ENCODE assay signal across 8 mouse cellular contexts in genomic region chr11:46848221-46848971, GRCm38 (mm10). TPM values are rescaled to one million over a fixed set of nuclear protein-coding genes. Genes with fewer than 3 reads are reported as not detected.
A peak's percentile ranks its signal among the peaks of the same experiment; 100 is the strongest.
DNase-seq lines count a peak whose midpoint lies in the region; ATAC-seq and TF ChIP-seq lines count a peak whose summit lies in the region.

No protein-coding gene starts in this region.

- H3K4me3 ChIP-seq in kidney, embryonic 16.5 days (ENCODE audit: low read length), result no peak overlapping the region
- H3K4me3 ChIP-seq in hindbrain, embryonic 15.5 days, result no peak overlapping the region
- H3K4me3 ChIP-seq in midbrain, embryonic 13.5 days (replicated peaks), result no peak overlapping the region

- 0 out of 2 replicates have a peak overlapping the region, but pooled peaks have one; percentile 16 for H3K4me2 ChIP-seq in kidney, embryonic 16.5 days (replicated peaks; ENCODE audit: low read depth, low read length)
- no peak overlapping the region for H3K4me2 ChIP-seq in hindbrain, embryonic 15.5 days
- no peak overlapping the region for H3K4me2 ChIP-seq in midbrain, embryonic 13.5 days (replicated peaks)

- no peak for DNase-seq in kidney, adult 9 months
- DNase-seq in brain, embryonic 14.5 days (ENCODE audit: low read depth), result peak; percentile 76
- no peak for DNase-seq in thymus, postnatal 14 days
- DNase-seq in spleen, postnatal 14 days (ENCODE audit: low spot score in 2 of 2), result no peak
- DNase-seq in urinary bladder, postnatal 14 days (ENCODE audit: low spot score), result no peak

- no peak overlapping the region for H3K9ac ChIP-seq in kidney, embryonic 16.5 days (replicated peaks; ENCODE audit: low read length)
- no peak overlapping the region for H3K9ac ChIP-seq in hindbrain, embryonic 15.5 days
- no peak overlapping the region for H3K9ac ChIP-seq in midbrain, embryonic 13.5 days (replicated peaks)

- no peaks in the 10 kb centered on the region for H3K9me3 ChIP-seq in kidney, embryonic 16.5 days (ENCODE audit: low read length)
- H3K9me3 ChIP-seq in hindbrain, embryonic 15.5 days, result no peaks in the 10 kb centered on the region
- H3K9me3 ChIP-seq in midbrain, embryonic 13.5 days, result no peaks in the 10 kb centered on the region

- peak; percentile 27; the same call in 1 of the 2 replicates for TF ChIP-seq CTCF in brain, embryonic 14.5 days (IDR thresholded peaks at IDR 0.05; ENCODE audit: borderline replicate concordance, extremely low read depth, insufficient read depth, insufficient read length)

- H3K27me3 ChIP-seq in kidney, embryonic 16.5 days (ENCODE audit: insufficient read depth, low read length), result no peaks in the 10 kb centered on the region
- no peaks in the 10 kb centered on the region for H3K27me3 ChIP-seq in hindbrain, embryonic 15.5 days
- no peaks in the 10 kb centered on the region for H3K27me3 ChIP-seq in midbrain, embryonic 13.5 days

- peak; percentile 88 for ATAC-seq in kidney, embryonic 16.5 days (ENCODE audit: low FRiP score, low TSS enrichment)
- peak; percentile 84 for ATAC-seq in hindbrain, embryonic 15.5 days (ENCODE audit: low FRiP score, low read depth)
- ATAC-seq in midbrain, embryonic 13.5 days, result peak; percentile 69; the same call in 1 of the 2 replicates

- 13% methylated on average over 8 of the region's 8 CpGs for WGBS in kidney, embryonic 16.5 days
- WGBS in hindbrain, embryonic 15.5 days, result 23% methylated on average over 8 of the region's 8 CpGs
- 42% methylated on average over 8 of the region's 8 CpGs for WGBS in midbrain, embryonic 13.5 days

- TF ChIP-seq POLR2A in brain, embryonic 14.5 days (IDR thresholded peaks at IDR 0.05; ENCODE audit: borderline replicate concordance, extremely low read depth, insufficient read depth, insufficient read length, poor library complexity, severe bottlenecking), result no peak

- peak overlapping the region; percentile 81 for H3K27ac ChIP-seq in kidney, embryonic 16.5 days (ENCODE audit: low read length)
- H3K27ac ChIP-seq in hindbrain, embryonic 15.5 days (replicated peaks), result no peak overlapping the region
- H3K27ac ChIP-seq in midbrain, embryonic 13.5 days, result no peak overlapping the region

- peaks cover 21% of the 10 kb centered on the region for H3K4me1 ChIP-seq in kidney, embryonic 16.5 days (ENCODE audit: insufficient read depth, low read length)
- no peaks in the 10 kb centered on the region for H3K4me1 ChIP-seq in hindbrain, embryonic 15.5 days (replicated peaks)
- H3K4me1 ChIP-seq in midbrain, embryonic 13.5 days (replicated peaks), result no peaks in the 10 kb centered on the region

- no peaks in the 10 kb centered on the region for H3K36me3 ChIP-seq in kidney, embryonic 16.5 days (ENCODE audit: insufficient read depth, low read length)
- no peaks in the 10 kb centered on the region for H3K36me3 ChIP-seq in hindbrain, embryonic 15.5 days
- H3K36me3 ChIP-seq in midbrain, embryonic 13.5 days, result no peaks in the 10 kb centered on the region

RNA-seq across cellular contexts. Expression of gene Timd4, which starts 37.8 kb away (rescaled TPM):
- 0.32 and 0.39 TPM in 2 replicates for polyA plus RNA-seq in kidney, embryonic 16.5 days (2015; fragmentation: Nextera tagmentation; extraction: Ambion mirVana)
- polyA plus RNA-seq in brain, embryonic 14.5 days (2012; rRNA removed), result 0.06 and 0.11 TPM in 2 replicates
- 0.10 and 0.16 TPM in 2 replicates for polyA plus RNA-seq in hindbrain, embryonic 15.5 days (2015; fragmentation: Nextera tagmentation; extraction: Ambion mirVana)
- 0.09 and 0.19 TPM in 2 replicates for polyA plus RNA-seq in midbrain, embryonic 13.5 days (2015; fragmentation: Nextera tagmentation; extraction: Ambion mirVana)
